Mouse (Mus musculus) embryonic facial prominence, embryonic 15.5 days (tissue): ENCODE measurements at regions not wholly inside any gene's neighbourhood (a gene's known extent, or its start where the extent isn't known, plus 50 kb on each side); places are given as distances from the start of the nearest gene placed in this dataset.
A peak's percentile ranks its signal among the peaks of the same experiment; 100 is the strongest.

Experiments used
- ATAC-seq: fragments of 200-750 bp; cut with Nextera tagmentation; 2 replicates; pipeline ENCODE4 v1.8.0; 2017; ENCODE audit warnings: low read depth, moderate TSS enrichment; ENCODE audit not compliant: insufficient number of reproducible peaks, low FRiP score, low TSS enrichment
- H3K27ac ChIP-seq: fragments of 300-500 bp; sonication (generic); replicated peaks from 2 replicates; pipeline ENCODE4 v1.5.1; 2015; ENCODE audit warnings: mild to moderate bottlenecking, inconsistent platforms
- H3K27me3 ChIP-seq: fragments of 300-500 bp; sonication (generic); 2 replicates; pipeline ENCODE4 v1.6.1; 2015; ENCODE audit warnings: inconsistent platforms
- H3K36me3 ChIP-seq: fragments of 300-500 bp; sonication (generic); 2 replicates; pipeline ENCODE4 v1.6.1; 2015; ENCODE audit warnings: mild to moderate bottlenecking, inconsistent platforms
- H3K4me1 ChIP-seq: fragments of 300-500 bp; sonication (generic); 2 replicates; pipeline ENCODE4 v1.6.1; 2015; ENCODE audit warnings: inconsistent platforms
- H3K4me2 ChIP-seq: fragments of 300-500 bp; sonication (generic); replicated peaks from 2 replicates; pipeline ENCODE4 v1.6.1; 2015; ENCODE audit warnings: mild to moderate bottlenecking, inconsistent platforms
- H3K4me3 ChIP-seq: fragments of 300-500 bp; sonication (generic); replicated peaks from 2 replicates; pipeline ENCODE4 v1.5.1; 2015; ENCODE audit warnings: mild to moderate bottlenecking, inconsistent platforms
- H3K9ac ChIP-seq: fragments of 300-500 bp; sonication (generic); 2 replicates; pipeline ENCODE4 v1.6.1; 2015; ENCODE audit warnings: inconsistent platforms
- H3K9me3 ChIP-seq: fragments of 300-500 bp; sonication (generic); replicated peaks from 2 replicates; pipeline ENCODE4 v1.6.1; 2016; ENCODE audit warnings: inconsistent platforms
- WGBS: fragments of 180-500 bp; shearing (Covaris S2); methylation state at CpG from one replicate; pipeline ENCODE4 v1.1.7; 2015; 5-methylcytosine and 5-hydroxymethylcytosine counted together

GRCm38 (mm10) chrX:142577449-142578081, 103.6 kb upstream of the Tmem164 start:
- no peaks in the 10 kb centered on the region for H3K27me3 ChIP-seq
- H3K27ac ChIP-seq: no peak overlapping the region
- 67% methylated on average over 6 of the region's 6 CpGs for WGBS

GRCm38 (mm10) chrX:142585281-142585680, 95.9 kb upstream of the Tmem164 start:
- Histone ChIP-seq H3K36me3 (no peaks in the 10 kb centered on the region), H3K4me3 (no peak overlapping the region), H3K9me3 (no peaks in the 10 kb centered on the region), H3K4me1 (no peaks in the 10 kb centered on the region), H3K27ac (no peak overlapping the region), H3K27me3 (peaks cover 2% of the 10 kb centered on the region; the same call in 1 of the 2 replicates), H3K4me2 (no peak overlapping the region), H3K9ac (no peak overlapping the region)
- 70% methylated on average over 2 of the region's 2 CpGs for WGBS
- no peak for ATAC-seq

More at GRCm38 (mm10) chrX:142577449-142578081, 103.6 kb upstream of the Tmem164 start:
- no peaks in the 10 kb centered on the region for H3K36me3 ChIP-seq
- H3K4me3 ChIP-seq: no peak overlapping the region
- no peak overlapping the region for H3K4me2 ChIP-seq
- H3K9me3 ChIP-seq: no peaks in the 10 kb centered on the region
- ATAC-seq: no peak
- H3K9ac ChIP-seq: no peak overlapping the region
- no peaks in the 10 kb centered on the region for H3K4me1 ChIP-seq

- H3K27me3 ChIP-seq: peaks cover 3% of the 10 kb centered on the region; the same call in 1 of the 2 replicates
- ATAC-seq: no peak
- H3K36me3 ChIP-seq: no peaks in the 10 kb centered on the region
- H3K4me2 ChIP-seq: no peak overlapping the region
- H3K27ac ChIP-seq: no peak overlapping the region
- no peaks in the 10 kb centered on the region for H3K9me3 ChIP-seq
- WGBS: 88% methylated on average over 2 of the region's 2 CpGs
- H3K4me1 ChIP-seq: no peaks in the 10 kb centered on the region
- no peak overlapping the region for H3K9ac ChIP-seq
- H3K4me3 ChIP-seq: no peak overlapping the region
These were observed 81.8 kb upstream of the Tmem164 start for GRCm38 (mm10) chrX:142599377-142599776.

- ATAC-seq: no peak
- Histone ChIP-seq H3K4me1 (no peaks in the 10 kb centered on the region), H3K27me3 (peaks cover 3% of the 10 kb centered on the region; the same call in 1 of the 2 replicates), H3K4me2 (no peak overlapping the region), H3K9me3 (no peaks in the 10 kb centered on the region), H3K9ac (no peak overlapping the region), H3K27ac (no peak overlapping the region), H3K4me3 (no peak overlapping the region), H3K36me3 (no peaks in the 10 kb centered on the region)
- WGBS: 81% methylated on average over 1 of the region's 1 CpGs
These were observed 80.4 kb upstream of the Tmem164 start for GRCm38 (mm10) chrX:142600782-142601181.

GRCm38 (mm10) chrX:142605088-142605487, 76.1 kb upstream of the Tmem164 start:
- Histone ChIP-seq H3K4me1 (no peaks in the 10 kb centered on the region), H3K9me3 (no peaks in the 10 kb centered on the region), H3K27me3 (peaks cover 3% of the 10 kb centered on the region), H3K4me3 (no peak overlapping the region), H3K4me2 (no peak overlapping the region), H3K36me3 (no peaks in the 10 kb centered on the region), H3K27ac (no peak overlapping the region), H3K9ac (no peak overlapping the region)
- 75% methylated on average over 3 of the region's 3 CpGs for WGBS
- ATAC-seq: no peak

GRCm38 (mm10) chrX:142606595-142607205, 74.5 kb upstream of the Tmem164 start:
- Histone ChIP-seq H3K4me2 (no peak overlapping the region), H3K4me3 (no peak overlapping the region), H3K4me1 (no peaks in the 10 kb centered on the region), H3K9me3 (no peaks in the 10 kb centered on the region), H3K27me3 (peaks cover under 1% of the 10 kb centered on the region; the same call in 1 of the 2 replicates), H3K27ac (no peak overlapping the region), H3K36me3 (no peaks in the 10 kb centered on the region), H3K9ac (no peak overlapping the region)
- ATAC-seq: no peak
- WGBS: 78% methylated on average over 8 of the region's 8 CpGs

GRCm38 (mm10) chrX:142616189-142616872, 64.9 kb upstream of the Tmem164 start:
- no peak overlapping the region for H3K27ac ChIP-seq
- no peak overlapping the region for H3K4me3 ChIP-seq
- no peak overlapping the region for H3K9ac ChIP-seq
- H3K36me3 ChIP-seq: no peaks in the 10 kb centered on the region
- no peaks in the 10 kb centered on the region for H3K9me3 ChIP-seq
- WGBS: 87% methylated on average over 11 of the region's 11 CpGs
- H3K27me3 ChIP-seq: 0 out of 2 replicates have a peak, but pooled peaks cover 2% of the 10 kb centered on the region
- ATAC-seq: no peak
- no peak overlapping the region for H3K4me2 ChIP-seq
- no peaks in the 10 kb centered on the region for H3K4me1 ChIP-seq

GRCm38 (mm10) chrX:142618389-142618788, 62.8 kb upstream of the Tmem164 start:
- Histone ChIP-seq H3K27ac (no peak overlapping the region), H3K4me3 (no peak overlapping the region), H3K4me2 (no peak overlapping the region), H3K9ac (no peak overlapping the region), H3K27me3 (no peaks in the 10 kb centered on the region), H3K36me3 (no peaks in the 10 kb centered on the region), H3K4me1 (no peaks in the 10 kb centered on the region), H3K9me3 (no peaks in the 10 kb centered on the region)
- no peak for ATAC-seq
- WGBS: 59% methylated on average over 1 of the region's 1 CpGs

GRCm38 (mm10) chrX:142623359-142623758, 57.8 kb upstream of the Tmem164 start:
- Histone ChIP-seq H3K9me3 (no peaks in the 10 kb centered on the region), H3K27me3 (no peaks in the 10 kb centered on the region; the same call in 1 of the 2 replicates), H3K4me3 (no peak overlapping the region), H3K4me2 (no peak overlapping the region), H3K36me3 (no peaks in the 10 kb centered on the region), H3K27ac (peak overlapping the region; percentile 68), H3K4me1 (no peaks in the 10 kb centered on the region), H3K9ac (no peak overlapping the region)
- WGBS: 24% methylated on average over 2 of the region's 2 CpGs
- ATAC-seq: no peak

GRCm38 (mm10) chrX:142623882-142624281, 57.3 kb upstream of the Tmem164 start:
- H3K27me3 ChIP-seq: no peaks in the 10 kb centered on the region; the same call in 1 of the 2 replicates
- peak overlapping the region; percentile 68; the same call in 1 of the 2 replicates for H3K27ac ChIP-seq
- no peak overlapping the region for H3K4me2 ChIP-seq
- whole genome bisulfite sequencing: 18% methylated on average over 2 of the region's 2 CpGs
- H3K36me3 ChIP-seq: no peaks in the 10 kb centered on the region
- ATAC-seq: peak; percentile 51; the same call in 1 of the 2 replicates
- H3K9ac ChIP-seq: no peak overlapping the region
- H3K4me1 ChIP-seq: no peaks in the 10 kb centered on the region
- H3K9me3 ChIP-seq: no peaks in the 10 kb centered on the region
- no peak overlapping the region for H3K4me3 ChIP-seq
